Mouse (Mus musculus) cerebellum, postnatal 25 days (tissue): ENCODE data around the gene P3h4.
A peak's percentile ranks its signal among the peaks of the same experiment; 100 is the strongest.
"Not testable (repeated sequence)": the region's sequence is repeated elsewhere in the genome, so short reads cannot be mapped to it uniquely, and the experiment has no call there.

Experiments
- DNase-seq, 2 experiments: peaks; one replicate each; pipeline ENCODE4 v3.0.0; 2021; ENCODE audit warnings: mixed read lengths in 2 of 2

The P3h4 gene

DNA sequence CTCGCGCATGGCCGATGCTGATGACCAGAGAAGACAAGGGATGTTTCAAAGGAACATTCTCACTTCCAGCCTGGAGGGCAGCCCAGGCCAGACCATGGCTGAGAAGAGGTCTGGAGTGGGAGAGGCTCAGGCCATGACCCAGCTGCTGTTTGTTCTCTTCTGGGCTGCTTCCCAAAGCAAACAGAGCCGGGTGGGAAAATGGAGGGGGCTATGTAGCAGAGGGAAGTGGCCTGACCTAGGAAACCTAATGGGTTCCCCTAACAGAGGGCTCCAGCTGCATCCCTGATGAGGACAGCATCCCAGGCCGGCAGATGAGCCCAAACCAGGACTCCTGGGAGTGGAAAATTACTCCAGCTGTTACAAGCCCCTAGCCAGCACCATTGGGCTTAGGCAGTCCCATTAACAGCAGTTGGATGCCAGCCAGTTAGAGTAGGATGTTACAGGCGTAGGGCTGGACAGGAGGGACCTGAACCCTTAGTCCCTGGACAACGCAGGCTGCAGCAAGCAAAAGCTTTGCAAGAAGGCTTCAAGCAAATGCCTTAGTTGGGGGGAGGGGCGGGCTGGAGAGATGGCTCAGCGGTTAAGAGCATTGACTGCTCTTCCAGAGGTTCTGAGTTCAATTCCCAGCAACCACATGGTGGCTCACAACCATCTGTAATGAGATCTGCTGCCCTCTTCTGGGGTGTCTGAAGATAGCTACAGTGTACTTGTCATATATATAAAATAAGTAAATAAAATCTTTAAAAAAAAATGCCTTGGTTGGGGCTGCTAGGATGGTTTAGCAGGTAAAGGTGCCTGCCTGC, 23.4 kb downstream of the P3h4 start:
- peak in 1 of 2 experiments; percentile 47 for DNase-seq

DNA sequence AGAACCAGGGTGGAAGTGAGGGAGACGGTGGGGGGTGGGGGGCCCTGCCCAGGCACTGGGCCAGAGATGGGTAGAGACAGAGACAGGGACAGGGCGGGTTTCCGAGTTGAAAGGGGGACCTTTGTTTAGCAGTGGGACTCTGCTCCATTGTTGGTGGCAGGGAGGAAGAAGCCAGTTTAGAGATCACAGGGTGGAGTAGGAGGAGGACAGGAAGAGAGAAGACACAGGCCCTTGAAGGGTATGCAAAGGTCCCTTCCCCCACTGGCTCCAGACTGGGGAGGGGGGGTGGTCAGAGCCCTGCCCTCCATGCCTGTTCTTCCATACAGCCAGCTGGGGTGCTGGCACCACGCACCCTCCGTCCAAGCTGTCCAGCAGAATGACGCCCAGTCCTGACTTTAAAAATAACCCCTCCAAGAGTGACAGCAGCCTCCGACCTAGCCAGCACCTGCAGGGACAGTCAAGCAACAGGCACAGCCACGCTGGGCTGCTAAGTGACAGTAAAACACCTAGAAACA, 24.6 kb downstream of the P3h4 start:
- DNase-seq = peak; percentile 87 to 89

DNA sequence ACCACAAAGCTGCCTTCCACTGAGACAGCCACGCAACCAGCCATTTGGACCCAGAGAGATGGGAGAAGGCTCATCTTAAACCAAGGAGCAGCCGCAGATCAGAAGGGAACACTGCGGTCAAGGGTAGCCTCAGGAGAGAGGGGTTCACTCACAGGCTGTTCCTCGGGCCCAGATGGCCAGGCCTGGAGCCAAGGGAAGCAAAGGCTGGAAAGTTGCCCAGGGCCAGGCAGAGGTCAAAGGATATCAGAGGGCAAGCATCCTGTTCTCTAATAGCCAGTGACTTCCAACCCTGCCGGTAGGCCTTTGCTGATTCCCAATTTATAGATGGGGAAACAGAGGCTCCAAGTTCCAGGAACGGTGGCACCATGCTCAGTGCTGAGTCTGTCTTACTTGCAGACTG, 26.0 kb downstream of the P3h4 start:
- peak; percentile 64 to 69 for DNase-seq

DNA sequence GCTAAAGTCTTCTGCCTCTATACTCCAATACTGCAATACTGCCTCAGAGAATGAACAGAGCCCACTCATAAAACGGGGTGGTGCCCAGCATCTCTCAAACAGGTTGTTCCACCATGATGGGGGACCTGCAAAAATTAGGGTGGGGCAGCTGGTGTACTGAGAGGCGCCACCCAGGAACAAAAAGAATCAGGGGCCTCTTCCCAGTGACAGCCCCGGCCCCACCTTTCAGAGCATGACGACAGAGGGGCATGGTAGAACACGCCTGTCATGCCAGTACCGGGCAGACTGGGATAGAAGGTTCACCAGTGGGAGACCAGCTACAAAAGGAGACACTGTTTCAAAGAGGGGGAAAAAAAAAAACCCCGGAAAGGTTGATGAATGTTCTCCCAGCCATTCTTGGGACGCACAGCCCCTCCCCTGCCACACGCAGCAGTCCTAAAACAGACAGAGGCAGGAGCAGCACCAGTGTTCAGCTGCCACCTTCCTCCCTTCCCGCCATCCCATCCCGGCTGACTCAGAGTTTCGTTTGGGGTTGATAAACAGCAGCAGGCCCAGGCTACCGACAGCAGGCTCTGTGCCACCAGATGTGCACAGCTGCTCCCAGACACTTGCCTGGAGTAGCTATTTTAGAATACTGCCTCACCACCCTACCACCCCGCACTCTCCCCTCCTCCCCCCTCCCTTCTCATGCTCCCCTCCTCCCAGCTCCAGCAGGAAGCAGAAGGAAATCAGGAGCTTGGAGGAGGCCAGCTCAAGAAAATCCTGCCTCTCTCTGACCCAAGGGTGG, 26.9 kb downstream of the P3h4 start:
- no peak for DNase-seq

DNA sequence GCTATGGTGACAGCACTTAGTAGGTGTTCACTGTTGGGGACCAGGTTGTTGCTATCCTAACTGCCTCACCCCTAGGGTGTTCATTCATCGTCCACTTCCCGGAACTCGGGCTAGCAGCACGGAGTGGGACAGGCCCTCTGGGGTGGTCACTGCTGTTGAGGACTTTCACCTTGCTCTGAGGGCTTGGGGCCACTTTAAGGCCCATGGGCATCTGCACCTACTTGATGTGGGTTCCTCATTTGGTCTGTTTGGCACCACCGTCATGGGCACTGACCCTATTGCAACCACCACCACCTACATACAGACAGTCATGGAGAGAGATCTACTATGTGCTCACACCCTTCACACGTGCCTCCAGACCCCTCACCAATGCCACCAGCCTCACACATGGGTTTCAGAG, 27.5 kb downstream of the P3h4 start:
- DNase-seq = no peak

- no peak for DNase-seq
These were observed 28.1 kb downstream of the P3h4 start for GRCm38 (mm10) chr11:100386586-100386985.

- DNase-seq = no peak
These were observed 29.6 kb downstream of the P3h4 start for GRCm38 (mm10) chr11:100385016-100385415.

DNA sequence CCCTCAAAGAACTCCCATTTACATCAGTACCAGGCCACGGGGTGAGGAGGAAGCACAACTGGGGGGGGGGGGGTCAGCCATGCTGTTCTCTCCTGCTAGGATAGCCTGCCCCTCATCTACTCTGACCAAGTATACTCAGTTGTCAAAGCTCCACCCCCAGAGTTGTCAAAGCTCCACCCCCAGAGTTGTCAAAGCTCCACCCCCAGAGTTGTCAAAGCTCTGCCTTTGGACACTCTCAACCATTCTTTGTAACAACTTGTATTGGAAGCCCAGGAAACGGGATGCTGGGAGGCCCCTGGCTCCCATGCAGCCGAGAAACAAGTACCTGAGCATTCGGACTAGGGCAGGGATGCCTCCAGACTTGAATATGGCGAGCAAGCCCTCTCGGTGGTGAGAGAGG, 32.0 kb downstream of the P3h4 start:
- DNase-seq = no peak

- peak in 1 of 2 experiments; percentile 50 for DNase-seq
These were observed 35.3 kb downstream of the P3h4 start for GRCm38 (mm10) chr11:100379311-100379710.

DNA sequence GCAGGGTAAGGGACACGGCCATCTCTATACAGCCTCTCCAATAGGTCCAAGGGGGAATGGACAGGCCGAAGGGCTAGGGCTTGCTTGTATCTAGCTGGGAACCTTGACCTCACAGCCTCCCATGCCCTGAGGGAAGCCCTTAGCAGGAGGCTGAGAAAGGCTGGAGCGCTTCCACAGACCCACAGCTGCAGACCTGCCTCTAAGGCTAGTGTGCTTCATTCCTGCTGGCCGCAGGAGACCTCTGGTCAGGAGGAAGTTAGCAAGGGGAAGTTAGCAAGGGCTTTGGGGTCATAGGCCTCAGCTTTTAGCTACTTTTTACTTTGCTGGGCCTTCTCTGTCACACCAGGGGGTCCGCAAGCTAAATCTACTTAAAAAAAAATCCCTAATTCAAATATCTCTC, 36.2 kb downstream of the P3h4 start:
- no peak for DNase-seq

DNA sequence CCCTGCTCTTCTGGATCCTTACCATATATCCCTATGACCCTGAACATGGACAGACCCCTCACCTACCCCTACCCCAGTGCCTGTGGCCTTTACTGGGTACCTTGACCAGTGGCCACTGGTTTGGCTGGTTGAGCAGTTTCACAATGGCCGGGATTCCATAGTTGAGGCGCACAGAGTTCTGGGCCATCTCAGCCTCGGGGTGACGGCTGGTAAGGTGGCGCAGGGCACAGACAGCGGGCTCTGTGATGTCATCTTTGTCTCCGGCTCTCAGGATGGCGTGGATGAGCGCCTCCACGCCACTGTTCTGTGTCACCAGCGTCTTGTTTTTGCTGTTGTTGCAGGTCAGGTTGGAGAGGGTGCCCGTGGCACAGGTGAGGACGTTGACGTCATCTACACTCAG, 36.6 kb downstream of the P3h4 start:
- DNase-seq = no peak

GRCm38 (mm10) chr11:100376746-100377389, 37.8 kb downstream of the P3h4 start:
- DNase-seq = peak in 1 of 2 experiments; percentile 50

DNA sequence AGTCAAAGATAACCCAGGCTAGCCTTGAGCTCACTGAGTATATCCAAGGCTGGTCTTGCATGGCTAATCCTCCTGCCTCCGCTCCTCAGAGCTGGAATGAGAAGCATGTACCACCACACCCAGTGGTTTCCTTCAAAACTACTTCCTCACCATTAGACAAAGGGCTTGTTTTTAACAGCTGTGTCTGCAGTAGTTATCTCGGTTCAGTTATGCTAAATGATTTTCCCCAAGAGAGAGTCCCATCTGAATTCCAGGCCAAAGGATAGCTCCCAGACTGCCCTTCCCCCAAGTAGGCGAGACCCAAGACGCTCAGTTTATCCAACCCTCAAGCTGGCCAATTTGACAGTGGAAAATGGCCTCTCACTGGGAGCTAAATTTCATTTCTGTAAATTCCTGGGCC, 38.6 kb downstream of the P3h4 start:
- no peak for DNase-seq

DNA sequence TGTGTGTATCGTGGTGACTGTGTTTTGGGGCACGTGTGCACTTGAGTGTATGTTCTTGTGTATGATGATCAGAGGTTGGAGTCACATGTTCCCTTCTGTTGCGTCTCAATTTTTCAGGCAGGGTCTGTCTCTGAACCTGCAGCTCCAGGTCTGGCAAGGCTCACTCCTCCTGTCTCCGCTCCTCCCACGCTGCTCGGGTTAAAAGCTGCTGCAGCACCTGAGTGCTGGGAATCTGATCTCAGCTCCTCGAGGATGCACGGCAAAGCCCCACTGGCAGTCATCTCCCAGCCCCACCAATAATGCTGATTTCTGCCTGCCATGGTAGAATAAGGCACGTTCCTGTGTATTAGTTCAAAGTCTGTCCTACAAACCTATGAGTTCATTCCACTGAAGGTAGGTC, 39.5 kb downstream of the P3h4 start:
- DNase-seq = no peak

- no peak for DNase-seq
These were observed 42.6 kb downstream of the P3h4 start for GRCm38 (mm10) chr11:100371981-100372558.

DNA sequence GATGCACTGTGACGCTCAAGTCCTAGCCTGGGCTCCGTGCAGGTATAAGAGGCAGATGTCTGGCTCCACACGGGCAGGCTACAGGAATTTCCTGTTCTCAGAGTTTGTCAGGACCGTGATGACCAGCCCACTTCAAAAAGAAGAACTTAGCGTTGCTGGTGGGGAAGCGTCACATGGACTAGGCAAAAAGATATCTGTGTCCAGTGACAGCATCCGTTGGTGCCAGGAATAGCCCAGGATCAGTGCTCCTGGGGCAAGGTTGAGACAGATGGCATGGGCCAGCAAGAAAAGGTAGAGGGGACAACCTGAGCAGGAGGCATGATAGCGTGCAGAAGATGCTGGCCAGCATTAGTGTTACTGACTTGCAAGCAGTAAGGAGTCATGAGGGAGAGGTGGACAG, 44.8 kb downstream of the P3h4 start:
- peak; percentile 60 to 67 for DNase-seq

- peak in 1 of 2 experiments; percentile 20 for DNase-seq
These were observed 45.5 kb downstream of the P3h4 start for GRCm38 (mm10) chr11:100369145-100369544.

- DNase-seq = peak; percentile 85 to 89
These were observed 51.6 kb downstream of the P3h4 start for GRCm38 (mm10) chr11:100362979-100363562.

DNA sequence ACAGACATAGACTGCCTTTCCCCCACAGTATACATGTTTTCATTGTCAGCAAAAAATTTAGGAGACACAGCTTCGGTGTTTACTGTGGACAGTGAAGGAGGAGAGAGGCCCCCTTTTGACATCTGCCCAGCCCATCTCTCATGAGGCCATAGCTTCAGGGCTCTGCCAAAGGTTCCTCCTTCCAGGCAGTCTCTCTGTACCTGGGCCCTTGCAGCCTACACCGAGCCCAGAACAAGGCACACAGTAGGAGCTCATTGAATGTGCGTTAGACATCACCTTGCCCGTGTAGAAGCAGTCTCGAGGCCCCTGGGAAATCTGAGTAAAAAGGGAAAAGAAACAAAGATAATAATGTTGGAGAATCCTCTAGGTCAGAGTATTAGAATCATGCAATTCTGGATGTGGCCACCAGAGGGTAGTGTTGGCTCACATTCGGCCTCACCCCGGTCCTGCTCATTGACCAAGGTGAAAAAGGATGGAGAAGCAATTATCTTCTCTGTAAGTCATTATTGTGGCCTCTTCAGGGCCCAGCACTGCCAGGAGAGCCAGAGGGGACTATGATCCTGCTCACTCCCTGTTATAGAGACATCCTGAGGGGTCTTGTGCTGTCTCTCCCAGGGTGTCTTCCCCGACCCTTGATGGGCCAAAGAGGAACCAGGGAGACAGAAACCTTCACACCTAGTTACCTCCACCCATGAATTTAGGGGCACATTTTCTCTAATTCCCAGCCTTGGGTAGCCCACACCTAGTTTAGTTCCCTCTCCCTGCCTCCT, 52.2 kb downstream of the P3h4 start:
- peak; percentile 87 to 90 for DNase-seq

GRCm38 (mm10) chr11:100361059-100361458, 53.6 kb downstream of the P3h4 start:
- DNase-seq = not testable (repeated sequence)

DNA sequence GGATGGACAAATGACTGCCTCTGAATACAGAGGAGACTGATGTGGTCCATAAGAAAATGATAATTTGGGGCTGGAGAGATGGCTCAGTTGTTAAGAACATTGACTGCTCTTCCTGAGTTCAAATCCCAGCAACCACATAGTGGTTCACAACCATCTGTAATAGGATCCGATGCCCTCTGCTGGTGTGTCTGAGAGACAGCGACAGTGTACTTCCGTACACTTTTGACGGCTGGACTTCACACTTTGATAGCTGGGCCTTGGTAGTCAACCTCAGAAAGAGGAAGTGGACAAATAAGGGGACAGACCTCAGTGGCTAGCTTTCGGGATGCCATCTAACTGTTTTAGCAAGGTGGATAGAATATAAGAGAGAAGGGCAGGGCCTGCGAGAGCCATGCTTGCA, 54.5 kb downstream of the P3h4 start:
- DNase-seq = no peak
